Mouse (Mus musculus) common myeloid progenitor, adult 5-6 weeks (primary cell): ENCODE results near the gene Mill2. TPM values are rescaled to one million over a fixed set of nuclear protein-coding genes. Genes with fewer than 3 reads are reported as not detected.

Experiments
- total RNA-seq: library from RNA; stranded (forward); fragments of 200-1000, 187-1606 nt; gene quantifications from 2 replicates; pipeline ENCODE4 v1.2.3, GENCODE M21; 2017

Mill2 gene
- total RNA-seq, 1 experiment from 2014 or later: 0.37 TPM

Other genes with a start within 250 kb of the Mill2 start
- not detected in 2 replicates for gene Psg23, start 223.5 kb upstream of the Mill2 start, total RNA-seq
- not detected in 2 replicates for gene Psg21, start 183.2 kb upstream of the Mill2 start, total RNA-seq
- gene Psg20, start 153.8 kb upstream of the Mill2 start, total RNA-seq: not detected in 2 replicates
- not detected in 2 replicates for gene Psg22, start 121.9 kb upstream of the Mill2 start, total RNA-seq
- gene Psg19, start 41.4 kb upstream of the Mill2 start, total RNA-seq: not detected in 2 replicates
- not detected in 2 replicates for gene Psg17, start 18.4 kb upstream of the Mill2 start, total RNA-seq
- 2.2 and 10.0 TPM in 2 replicates for gene Pglyrp1, start 31.4 kb downstream of the Mill2 start, total RNA-seq
- gene Ccdc61, start 70.4 kb downstream of the Mill2 start, total RNA-seq: 16.5 and 19.8 TPM in 2 replicates
- gene Nova2, start 85.9 kb downstream of the Mill2 start, total RNA-seq: 0.14 TPM in 1 of 2 replicates, not detected in the other
- gene Nanos2, start 147.4 kb downstream of the Mill2 start, total RNA-seq: not detected in 2 replicates
- gene Mypop, start 151.3 kb downstream of the Mill2 start, total RNA-seq: 0.64 TPM in 1 of 2 replicates, not detected in the other
- gene Irf2bp1, start 164.1 kb downstream of the Mill2 start, total RNA-seq: 13.1 and 14.6 TPM in 2 replicates
- 0.50 TPM in 1 of 2 replicates, not detected in the other for gene Foxa3, start 183.6 kb downstream of the Mill2 start, total RNA-seq
- gene Sympk, start 184.4 kb downstream of the Mill2 start, total RNA-seq: 48.9 and 54.0 TPM in 2 replicates
- not detected in 2 replicates for gene Rsph6a, start 214.7 kb downstream of the Mill2 start, total RNA-seq
- 6.3 and 12.7 TPM in 2 replicates for gene Dmwd, start 236.3 kb downstream of the Mill2 start, total RNA-seq
- gene Dmpk, start 243.9 kb downstream of the Mill2 start, total RNA-seq: 0.32 TPM in 1 of 2 replicates, not detected in the other